Mouse (Mus musculus): ENCODE data around the gene Ints5. TPM values are rescaled to one million over a fixed set of nuclear protein-coding genes. Genes with fewer than 3 reads are reported as not detected.
A peak's percentile ranks its signal among the peaks of the same experiment; 100 is the strongest.

The Ints5 gene
- total and polyA plus RNA-seq, 2 experiments from 2014 or later: 26.8 to 29.9 TPM

GRCm38 (mm10) chr19:8872266-8872840, 20.5 kb upstream of the Ints5 start:
- H3K4me2 ChIP-seq (ENCODE audit: low read depth): peak overlapping the region; percentile 92
- no peak for ATAC-seq
- no peak overlapping the region for H3K27ac ChIP-seq (ENCODE audit: low read depth, low read length)
- peak overlapping the region; percentile 80 for H3K9ac ChIP-seq
- WGBS: 82% methylated on average over 10 of the region's 10 CpGs
- no peaks in the 10 kb centered on the region for H3K4me1 ChIP-seq (ENCODE audit: insufficient read depth)
- peak overlapping the region; percentile 74 for H3K4me3 ChIP-seq (ENCODE audit: low read depth, low read length)
- peaks cover 36% of the 10 kb centered on the region for H3K36me3 ChIP-seq (ENCODE audit: insufficient read depth)
- H3K27me3 ChIP-seq (ENCODE audit: insufficient read depth, low read length): no peaks in the 10 kb centered on the region
- H3K9me3 ChIP-seq (ENCODE audit: low read length): no peaks in the 10 kb centered on the region
- no peak for DNase-seq
- no peak for TF ChIP-seq CTCF (IDR thresholded peaks at IDR 0.05; ENCODE audit: low read depth)

GRCm38 (mm10) chr19:8875031-8875430, 17.8 kb upstream of the Ints5 start:
- TF ChIP-seq CTCF (IDR thresholded peaks at IDR 0.05; ENCODE audit: low read depth): no peak
- Histone ChIP-seq H3K9me3 (ENCODE audit: low read length) (no peaks in the 10 kb centered on the region), H3K36me3 (ENCODE audit: insufficient read depth) (peaks cover 36% of the 10 kb centered on the region), H3K4me2 (ENCODE audit: low read depth) (no peak overlapping the region), H3K4me3 (ENCODE audit: low read depth, low read length) (no peak overlapping the region), H3K9ac (no peak overlapping the region), H3K4me1 (ENCODE audit: insufficient read depth) (no peaks in the 10 kb centered on the region), H3K27ac (ENCODE audit: low read depth, low read length) (no peak overlapping the region), H3K27me3 (ENCODE audit: insufficient read depth, low read length) (no peaks in the 10 kb centered on the region)
- WGBS: 92% methylated on average over 7 of the region's 7 CpGs
- no peak for ATAC-seq
- DNase-seq: no peak

- Histone ChIP-seq H3K4me1 (ENCODE audit: insufficient read depth) (0 out of 2 replicates have a peak, but pooled peaks cover 4% of the 10 kb centered on the region), H3K9me3 (ENCODE audit: low read length) (no peaks in the 10 kb centered on the region), H3K27ac (ENCODE audit: low read depth, low read length) (peak within 1 kb of the TSS; percentile 85), H3K4me2 (ENCODE audit: low read depth) (peak within 1 kb of the TSS; percentile 87), H3K27me3 (ENCODE audit: insufficient read depth, low read length) (no peaks in the 10 kb centered on the region), H3K36me3 (ENCODE audit: insufficient read depth) (peaks cover 14% of the 10 kb centered on the region), H3K4me3 (ENCODE audit: low read depth, low read length) (peak within 1 kb of the TSS; percentile 80), H3K9ac (peak within 1 kb of the TSS; percentile 85)
- peak; percentile 99 for ATAC-seq
- TF ChIP-seq CTCF (IDR thresholded peaks at IDR 0.05; ENCODE audit: low read depth): no peak
- under 1% methylated on average over 42 of the region's 42 CpGs for WGBS
- peak; percentile 90 for DNase-seq
These were observed 12.3 kb upstream of the Ints5 start, which contains the start of gene Uqcc3 for GRCm38 (mm10) chr19:8880311-8881033. TSS of gene Uqcc3 (minus strand) at chr19:8880923.

- peak overlapping the region; percentile 80 for H3K4me3 ChIP-seq (ENCODE audit: low read depth, low read length)
- H3K4me1 ChIP-seq (ENCODE audit: insufficient read depth): 0 out of 2 replicates have a peak, but pooled peaks cover 4% of the 10 kb centered on the region
- H3K27me3 ChIP-seq (ENCODE audit: insufficient read depth, low read length): no peaks in the 10 kb centered on the region
- H3K9ac ChIP-seq: peak overlapping the region; percentile 85
- peak overlapping the region; percentile 87 for H3K4me2 ChIP-seq (ENCODE audit: low read depth)
- no peaks in the 10 kb centered on the region for H3K9me3 ChIP-seq (ENCODE audit: low read length)
- WGBS: 11% methylated on average over 3 of the region's 3 CpGs
- TF ChIP-seq CTCF (IDR thresholded peaks at IDR 0.05; ENCODE audit: low read depth): no peak
- H3K27ac ChIP-seq (ENCODE audit: low read depth, low read length): peak overlapping the region; percentile 85; the same call in 1 of the 2 replicates
- peaks cover 11% of the 10 kb centered on the region for H3K36me3 ChIP-seq (ENCODE audit: insufficient read depth)
- ATAC-seq (peak; percentile 12; the same call in 1 of the 2 replicates), DNase-seq (no peak)
These were observed 11.8 kb upstream of the Ints5 start for GRCm38 (mm10) chr19:8881034-8881392.

GRCm38 (mm10) chr19:8883616-8884015, 9.2 kb upstream of the Ints5 start, which contains the start of the genes Lbhd1 and Gm49403:
TSS of gene Lbhd1 (plus strand) at chr19:8883732.
TSS of gene Gm49403 (plus strand) at chr19:8883930.
- H3K4me2 ChIP-seq (ENCODE audit: low read depth): no peak within 1 kb of the TSS
- H3K36me3 ChIP-seq (ENCODE audit: insufficient read depth): no peaks in the 10 kb centered on the region
- no peaks in the 10 kb centered on the region for H3K9me3 ChIP-seq (ENCODE audit: low read length)
- no peak within 1 kb of the TSS for H3K4me3 ChIP-seq (ENCODE audit: low read depth, low read length)
- 72% methylated on average over 3 of the region's 3 CpGs for WGBS
- no peak for TF ChIP-seq CTCF (IDR thresholded peaks at IDR 0.05; ENCODE audit: low read depth)
- ATAC-seq (no peak), DNase-seq (no peak)
- peaks cover 9% of the 10 kb centered on the region; the same call in 1 of the 2 replicates for H3K4me1 ChIP-seq (ENCODE audit: insufficient read depth)
- H3K27me3 ChIP-seq (ENCODE audit: insufficient read depth, low read length): no peaks in the 10 kb centered on the region
- no peak within 1 kb of the TSS for H3K9ac ChIP-seq
- H3K27ac ChIP-seq (ENCODE audit: low read depth, low read length): no peak within 1 kb of the TSS

- Histone ChIP-seq H3K4me2 (ENCODE audit: low read depth) (peak overlapping the region; percentile 85; the same call in 1 of the 2 replicates), H3K27ac (ENCODE audit: low read depth, low read length) (no peak overlapping the region), H3K9me3 (ENCODE audit: low read length) (no peaks in the 10 kb centered on the region), H3K27me3 (ENCODE audit: insufficient read depth, low read length) (no peaks in the 10 kb centered on the region), H3K36me3 (ENCODE audit: insufficient read depth) (0 out of 2 replicates have a peak, but pooled peaks cover 5% of the 10 kb centered on the region), H3K4me1 (ENCODE audit: insufficient read depth) (peaks cover 5% of the 10 kb centered on the region; the same call in 1 of the 2 replicates), H3K9ac (no peak overlapping the region), H3K4me3 (ENCODE audit: low read depth, low read length) (no peak overlapping the region)
- ATAC-seq (no peak), DNase-seq (no peak)
- WGBS: 56% methylated on average over 1 of the region's 1 CpGs
- TF ChIP-seq CTCF (IDR thresholded peaks at IDR 0.05; ENCODE audit: low read depth): no peak
These were observed 5.8 kb upstream of the Ints5 start for GRCm38 (mm10) chr19:8886916-8887584.
